Mouse (Mus musculus) erythroblast, adult 5-6 weeks (primary cell): ENCODE measurements around the gene Sgcd. TPM values are rescaled to one million over a fixed set of nuclear protein-coding genes. Genes with fewer than 3 reads are reported as not detected.
"Not testable (repeated sequence)": the region's sequence is repeated elsewhere in the genome, so short reads cannot be mapped to it uniquely, and the experiment has no call there.

Source experiments
- ATAC-seq: replicated peaks from 2 replicates; pipeline ENCODE4 v1.8.0; 2016; ENCODE audit warnings: moderate number of reproducible peaks, mild to moderate bottlenecking, moderate TSS enrichment, inconsistent platforms; ENCODE audit not compliant: poor library complexity, low FRiP score, severe bottlenecking
- total RNA-seq, 2 experiments: library from RNA; stranded (forward) in 1 of 2; stranded (reverse) in 1 of 2; fragments of 150-400 nt in 1 of 2; fragments of 200-764, 138-1000 nt in 1 of 2; gene quantifications; 2 replicates each; pipeline versions ENCODE4 v1.2.3 to v1.2.4; 2015 to 2017; ENCODE audit warnings: low replicate concordance in 2 of 2

The Sgcd gene
- total RNA-seq, 2 experiments from 2014 or later: 0.38 TPM; not detected in 1

DNA sequence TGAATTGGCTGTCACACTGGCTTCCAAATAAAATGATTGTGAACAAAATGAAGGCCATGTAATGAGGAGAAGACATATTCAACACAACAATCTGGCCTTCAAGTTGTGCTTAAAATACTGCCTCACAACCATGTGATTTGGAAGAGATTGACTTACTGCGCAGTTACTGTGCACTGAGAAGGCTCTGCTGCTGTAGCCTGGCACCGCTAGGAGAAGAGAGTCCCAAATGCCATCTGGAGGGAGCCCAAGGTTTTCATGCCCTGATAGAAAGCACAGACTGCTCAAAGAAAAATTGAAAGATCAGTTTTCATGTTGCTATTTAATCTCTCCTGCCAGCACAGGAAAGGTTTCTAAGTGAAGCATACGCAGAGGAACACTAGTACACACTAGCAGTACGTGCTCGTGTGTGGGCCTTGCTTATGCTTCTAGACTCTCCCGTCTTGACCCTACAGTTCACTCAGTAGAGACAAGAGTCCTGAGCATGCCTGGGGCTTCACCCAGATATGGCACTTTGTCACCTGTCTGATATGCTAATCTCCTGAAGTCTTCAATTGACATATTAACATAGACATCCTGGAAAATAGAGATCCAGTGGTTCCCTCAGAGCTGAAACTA, 184.6 kb downstream of the Sgcd start:
- no peak for ATAC-seq

DNA sequence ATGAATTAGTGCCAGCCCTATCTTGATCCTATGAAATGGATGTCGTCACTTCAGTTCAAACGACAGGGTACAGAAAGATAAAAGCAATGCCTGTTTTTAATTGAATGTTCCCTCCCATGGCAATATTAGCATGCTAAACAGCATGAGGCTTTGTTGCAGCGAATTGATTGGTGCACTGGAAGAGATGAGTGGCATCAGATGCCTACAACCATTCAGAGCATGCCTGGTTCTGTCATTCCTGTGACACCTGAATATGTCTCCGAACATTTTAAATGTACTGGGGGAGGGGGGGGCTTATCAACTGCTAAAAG, 210.9 kb downstream of the Sgcd start:
- no peak for ATAC-seq

DNA sequence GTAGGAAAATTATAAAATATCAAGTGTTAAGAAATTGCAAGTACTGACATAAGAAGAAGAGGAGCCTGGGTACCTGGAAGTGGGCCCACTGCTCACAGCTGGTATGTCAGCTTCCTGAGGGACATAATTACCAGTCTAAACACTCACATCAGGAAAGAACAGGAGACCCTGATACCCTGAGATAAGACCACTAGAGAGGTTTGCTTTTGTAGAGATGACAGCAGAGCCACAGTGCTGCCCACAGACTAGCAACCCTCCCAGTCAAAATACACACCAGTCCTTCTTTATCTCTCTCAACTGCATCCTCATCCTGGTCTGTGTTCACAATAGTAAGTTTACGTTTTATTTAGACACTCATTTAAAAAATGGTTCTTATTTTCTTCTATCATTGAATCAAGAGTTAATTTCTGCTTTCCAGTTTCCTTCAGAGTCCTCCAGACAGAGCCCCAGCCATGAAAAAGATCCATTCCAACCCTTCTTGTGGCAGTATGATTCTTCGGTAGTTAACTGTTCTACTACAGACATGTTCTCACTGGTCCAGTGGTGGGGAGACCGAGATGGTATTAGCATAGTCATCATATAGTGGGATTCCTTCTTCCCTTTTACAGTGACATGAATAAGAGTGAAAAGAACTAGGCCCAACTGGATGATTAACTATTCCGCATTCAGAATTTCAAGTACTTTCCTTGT, 211.4 kb downstream of the Sgcd start:
- no peak for ATAC-seq

DNA sequence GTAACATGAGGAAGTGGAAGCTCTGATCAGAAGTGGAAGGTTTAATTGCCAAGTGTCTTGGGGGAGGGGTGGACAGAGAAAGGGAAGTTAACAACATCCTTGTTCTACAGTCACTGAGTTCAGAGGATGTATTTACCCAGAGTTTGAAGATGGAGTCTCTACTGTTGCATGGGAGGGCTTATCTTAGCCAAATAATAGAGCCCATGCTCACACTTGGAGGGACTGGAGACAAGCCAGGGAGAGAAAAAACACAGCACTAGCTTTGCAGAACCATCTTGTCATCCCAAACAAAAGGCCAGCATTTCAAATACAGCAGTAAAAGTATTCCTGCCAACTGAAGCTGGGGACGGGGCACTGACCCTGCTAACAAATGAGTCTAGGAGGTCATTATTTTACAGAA, 212.8 kb downstream of the Sgcd start:
- ATAC-seq: no peak

DNA sequence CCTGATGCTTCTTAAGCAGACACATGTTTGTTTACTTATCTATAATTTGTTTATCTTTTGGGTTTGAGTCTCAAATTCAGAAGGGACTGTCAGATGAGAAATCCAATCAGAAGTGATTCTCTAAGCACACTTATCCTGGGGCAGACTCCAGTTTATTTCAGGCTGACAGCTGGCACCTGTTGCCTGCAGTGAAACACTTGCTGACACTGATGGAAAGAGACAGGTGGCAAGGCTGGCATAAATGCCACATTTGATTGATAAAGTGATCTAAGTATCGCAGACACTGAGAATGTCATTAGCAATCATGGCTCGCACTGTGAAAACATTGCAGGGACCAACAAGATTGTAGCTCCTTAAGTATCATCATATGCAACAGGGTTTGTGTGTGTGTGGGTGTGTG, 222.9 kb downstream of the Sgcd start:
- ATAC-seq: no peak

DNA sequence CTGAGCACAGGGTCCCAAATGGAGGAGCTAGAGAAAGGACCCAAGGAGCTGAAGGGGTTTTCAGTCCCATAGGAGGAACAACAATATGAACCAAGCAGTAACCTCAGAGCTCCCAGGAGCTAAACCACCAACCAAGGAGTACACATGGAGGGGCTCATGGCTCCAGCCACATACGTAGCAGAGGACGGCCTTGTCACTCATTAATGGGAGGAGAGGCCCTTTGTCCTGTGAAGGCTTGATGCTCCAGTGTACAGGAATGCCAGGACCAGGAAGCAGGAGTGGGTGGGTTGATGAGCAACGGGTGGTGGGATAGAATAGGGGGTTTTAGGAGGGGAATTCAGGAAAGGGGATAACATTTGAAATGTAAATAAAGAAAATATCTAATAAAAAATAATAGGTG, 225.2 kb downstream of the Sgcd start:
- not testable (repeated sequence) for ATAC-seq

DNA sequence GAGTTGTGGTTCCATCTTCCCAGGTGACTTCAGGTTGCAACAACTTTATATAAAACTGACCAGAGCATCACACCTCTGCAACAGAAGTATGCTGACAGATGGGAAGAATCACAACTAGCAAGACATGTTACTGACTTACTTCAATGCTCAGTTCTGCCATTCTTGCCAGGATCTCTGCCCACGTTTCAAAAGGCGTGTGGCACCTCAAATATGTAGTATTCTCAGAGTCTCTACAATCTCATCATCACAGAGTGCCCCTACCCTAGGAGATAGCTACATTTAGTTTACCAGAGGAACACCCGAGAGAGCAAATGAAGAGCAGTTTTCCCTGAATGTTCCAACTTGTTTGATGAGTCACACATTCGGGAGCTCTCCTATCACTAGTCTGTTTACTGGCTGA, 229.8 kb downstream of the Sgcd start:
- no peak for ATAC-seq

DNA sequence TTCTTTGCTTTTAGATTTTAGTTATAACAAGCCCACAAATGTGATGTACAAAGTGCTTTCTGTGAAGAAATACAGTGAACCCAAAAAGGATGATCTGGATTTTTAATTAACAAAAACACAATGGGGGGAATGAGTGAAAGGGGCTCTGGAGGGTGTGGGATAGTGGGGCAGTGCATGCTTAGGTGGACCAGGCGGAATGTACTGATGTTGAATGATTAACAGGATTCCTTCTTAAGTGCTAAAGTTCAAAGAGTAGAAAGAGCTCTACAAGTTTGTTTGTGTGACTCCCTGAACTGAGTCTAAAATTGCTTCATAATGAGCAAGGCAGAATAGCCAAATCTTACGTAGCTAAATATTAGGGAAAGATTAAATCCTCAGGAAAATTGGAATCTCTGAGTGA, 246.0 kb downstream of the Sgcd start:
- no peak for ATAC-seq

DNA sequence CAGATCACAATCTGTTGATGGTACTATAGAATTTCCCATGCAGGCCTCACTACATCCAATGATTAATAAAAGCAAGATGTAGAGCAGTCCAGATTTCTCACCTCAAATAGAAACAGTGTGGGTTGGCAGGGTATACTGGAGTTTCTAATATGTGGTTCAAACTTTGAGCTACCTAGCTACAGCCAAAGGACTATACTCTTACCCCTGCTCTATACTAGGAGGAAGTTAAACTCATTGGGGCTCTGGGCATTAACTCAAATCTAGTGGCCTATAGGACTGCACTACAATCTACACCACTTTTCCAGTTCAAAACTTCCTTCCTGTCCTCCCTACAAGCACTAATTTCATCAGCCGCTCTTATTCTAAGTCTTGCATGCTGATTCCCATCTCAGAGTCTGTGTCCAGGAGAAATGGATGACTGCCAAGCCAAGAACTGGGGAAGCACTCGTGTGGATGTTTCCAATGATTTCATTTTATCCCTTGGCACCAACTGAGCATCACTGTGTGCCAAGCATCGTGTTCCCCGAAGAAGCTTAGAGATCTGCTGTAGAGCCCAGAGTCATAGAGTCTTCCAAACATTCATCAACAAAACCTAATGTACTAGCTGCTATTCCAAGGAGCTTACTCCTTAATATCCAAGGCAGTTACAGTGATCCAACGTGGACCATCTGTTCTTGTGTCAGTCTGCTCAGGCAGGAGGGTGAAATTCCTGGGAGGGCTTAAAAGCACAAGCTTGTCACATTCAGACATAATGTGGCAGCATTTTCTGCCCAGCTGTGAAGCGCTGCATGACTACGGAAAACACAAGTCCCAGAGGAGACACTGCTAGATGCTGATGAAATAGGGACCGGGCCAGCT, 283.6 kb downstream of the Sgcd start:
- no peak for ATAC-seq

DNA sequence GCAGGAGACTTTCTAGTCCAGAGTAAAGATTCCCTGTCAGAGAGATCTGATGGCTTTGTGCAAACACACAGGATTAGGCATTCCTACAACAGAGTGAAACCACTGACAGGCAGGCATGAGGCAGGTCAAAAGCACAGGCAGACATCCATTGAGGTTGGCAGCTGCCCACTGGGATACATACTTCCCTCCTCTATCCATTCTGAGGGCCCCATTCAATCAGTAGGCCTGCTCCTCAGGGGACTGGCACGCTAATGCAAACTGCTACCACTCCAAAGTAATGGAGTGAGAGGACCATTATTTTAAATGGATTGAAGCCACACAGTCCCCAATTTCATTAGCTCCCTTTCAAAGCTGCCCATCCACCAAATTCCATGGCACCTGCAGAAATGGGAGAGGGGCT, 293.2 kb downstream of the Sgcd start:
- no peak for ATAC-seq

DNA sequence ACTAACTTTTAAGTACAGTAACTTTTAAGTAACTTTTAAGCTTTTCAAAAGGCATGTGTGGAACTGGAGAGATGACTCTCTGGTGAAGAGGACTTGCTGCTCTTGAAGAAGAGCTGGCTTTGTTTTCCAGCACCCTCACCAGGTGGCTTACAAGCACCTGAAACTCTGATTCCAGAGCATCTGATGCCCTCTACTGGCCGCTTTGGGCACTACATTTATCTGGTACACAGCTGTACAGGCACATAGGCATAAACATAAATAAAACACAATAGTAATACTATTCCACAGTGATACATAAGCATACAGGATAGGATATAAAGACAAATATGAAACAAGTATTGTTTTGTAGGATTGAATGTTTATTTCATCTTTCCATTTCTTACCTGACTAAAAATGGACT, 330.6 kb downstream of the Sgcd start:
- ATAC-seq: no peak

DNA sequence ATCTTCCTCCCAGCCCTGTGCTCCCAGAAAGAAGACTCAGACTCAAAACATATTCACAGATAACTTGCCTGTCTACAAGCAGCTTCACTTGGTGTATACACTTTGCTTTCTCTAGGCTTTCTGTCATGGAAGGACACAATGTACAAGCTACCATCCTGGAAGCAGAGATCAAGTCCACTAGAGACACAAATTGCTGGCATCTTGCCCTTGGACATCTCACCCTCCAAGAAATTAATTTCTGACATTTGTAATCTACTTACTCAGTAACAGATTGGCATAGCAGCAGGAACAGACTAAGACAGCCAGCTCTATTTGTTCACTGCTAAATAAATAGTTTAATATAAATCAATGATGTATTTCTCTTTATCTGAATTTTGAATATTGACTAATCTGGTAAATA, 342.9 kb downstream of the Sgcd start:
- ATAC-seq: no peak

DNA sequence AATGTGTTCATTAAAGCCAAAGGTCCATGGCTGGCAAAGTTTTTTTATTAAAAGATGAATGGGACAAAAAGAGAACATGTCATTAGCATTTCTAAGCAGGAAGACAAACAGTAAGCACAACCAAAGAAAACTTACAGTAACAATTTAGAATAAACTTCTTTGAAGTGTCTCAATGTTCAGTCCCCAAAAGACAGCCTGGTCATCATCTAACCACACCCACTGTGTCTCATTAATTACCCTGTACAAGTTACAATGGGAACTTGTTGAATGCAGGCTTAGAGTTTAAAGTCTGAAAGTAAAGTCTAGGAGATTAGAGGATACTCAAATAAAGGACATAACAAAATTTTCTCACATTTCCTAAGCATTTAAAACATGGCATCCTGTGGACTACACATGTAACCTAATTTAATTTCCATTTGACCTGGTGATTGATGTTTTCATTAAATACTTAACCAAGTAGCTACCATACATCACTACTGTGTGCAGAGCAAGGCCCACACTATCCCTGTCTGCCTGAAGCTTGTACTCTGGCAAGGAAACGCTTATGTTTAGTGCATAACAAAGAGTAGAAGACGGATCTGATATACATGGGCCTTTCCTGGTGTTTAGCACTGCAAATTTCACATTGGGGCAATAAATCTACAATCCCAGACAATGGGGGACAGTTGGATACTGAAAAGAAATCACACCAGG, 347.1 kb downstream of the Sgcd start:
- no peak for ATAC-seq

DNA sequence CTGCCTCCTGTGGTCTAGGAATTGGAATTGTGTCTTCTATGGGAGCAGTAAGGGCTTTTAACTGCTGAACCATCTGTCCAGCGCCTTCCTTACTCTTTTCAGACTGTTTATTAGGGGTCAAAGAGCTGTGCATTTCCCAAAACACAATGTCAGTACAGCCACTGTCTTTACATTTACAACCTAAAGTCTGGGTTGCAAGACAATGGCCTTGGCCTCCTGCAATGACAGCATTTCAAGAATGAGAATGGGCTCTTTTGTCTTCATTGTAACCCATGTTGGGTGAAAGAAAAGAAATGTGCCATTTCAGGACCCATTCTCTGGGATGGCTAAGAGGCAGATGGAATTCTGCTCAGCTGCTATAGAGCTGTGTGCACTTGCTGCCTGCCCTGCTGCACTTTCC, 348.2 kb downstream of the Sgcd start:
- ATAC-seq: no peak

DNA sequence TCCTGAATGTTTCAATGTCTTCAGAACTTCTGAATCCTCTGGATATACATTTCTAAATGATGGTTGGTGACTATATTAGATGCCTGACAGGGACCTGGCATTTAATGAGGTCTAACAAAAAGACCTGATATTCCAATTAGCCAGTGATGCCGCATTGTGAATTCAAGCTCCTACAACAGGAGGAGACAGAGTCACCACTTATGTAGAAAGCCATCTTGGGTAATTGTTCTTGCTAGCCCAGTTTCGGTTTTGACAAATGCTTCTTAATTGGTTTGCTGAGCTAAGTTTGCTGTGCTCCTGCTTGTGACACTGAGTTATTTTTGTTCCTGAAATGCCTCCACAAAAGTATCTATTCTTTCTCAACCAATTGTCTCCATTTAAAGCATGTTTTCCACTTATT, 358.6 kb downstream of the Sgcd start:
- no peak for ATAC-seq

DNA sequence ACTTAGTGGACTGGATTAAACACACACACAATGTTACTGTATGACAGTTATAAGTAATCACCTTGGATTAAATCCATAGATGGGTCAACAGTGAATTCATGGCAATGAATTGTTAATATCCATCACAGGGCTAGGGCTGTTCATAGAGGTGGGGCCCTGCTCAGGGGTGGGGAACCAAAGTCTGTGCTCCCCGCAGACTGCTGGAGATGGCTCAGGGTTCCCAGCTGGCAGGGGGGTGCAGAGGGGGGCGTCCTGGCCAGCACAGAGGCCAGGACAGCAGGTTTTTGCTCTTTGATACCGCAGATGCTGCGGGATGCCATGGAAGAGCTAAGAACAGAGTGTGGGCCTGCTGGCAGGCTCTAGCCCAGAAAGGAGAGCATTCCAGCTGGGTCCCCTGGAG, 378.9 kb downstream of the Sgcd start:
- no peak for ATAC-seq

DNA sequence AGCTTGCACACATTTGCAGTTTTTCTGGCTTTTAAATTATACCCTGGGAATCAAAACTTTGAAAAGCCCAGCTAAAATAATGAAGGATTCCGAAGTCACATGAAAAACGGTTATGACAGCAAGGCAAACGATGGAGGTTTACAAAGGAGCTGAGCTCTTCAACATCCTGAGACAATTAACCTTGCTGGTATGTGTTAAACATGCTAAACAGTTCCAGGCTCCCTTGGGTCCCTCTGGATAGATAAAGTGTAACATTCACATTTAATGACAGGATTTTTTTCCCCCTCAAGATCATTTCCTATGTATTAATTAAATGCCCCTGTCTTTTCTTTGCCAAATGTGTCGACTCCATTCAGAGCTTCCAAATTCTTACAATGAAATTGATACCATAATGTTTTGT, 414.1 kb downstream of the Sgcd start:
- no peak for ATAC-seq

DNA sequence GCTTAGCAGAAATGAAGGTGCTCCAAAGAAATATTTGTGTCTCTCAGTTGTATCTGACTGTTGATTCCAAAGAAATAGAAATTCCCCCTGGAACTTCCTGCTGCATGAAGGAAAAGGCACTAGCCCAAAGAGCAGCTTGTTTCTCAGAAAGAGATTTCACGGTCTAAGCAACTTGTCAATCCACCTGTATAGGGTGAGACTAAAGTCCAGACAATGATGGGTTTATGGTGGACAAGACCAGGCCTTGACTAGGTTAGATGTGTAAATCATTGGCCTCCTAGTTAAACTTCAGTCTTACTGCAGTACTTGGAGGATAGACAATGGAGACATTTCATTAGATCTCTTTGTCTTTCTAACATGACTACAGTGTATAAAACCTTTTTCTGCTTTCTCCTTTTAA, 420.3 kb downstream of the Sgcd start:
- ATAC-seq: no peak

DNA sequence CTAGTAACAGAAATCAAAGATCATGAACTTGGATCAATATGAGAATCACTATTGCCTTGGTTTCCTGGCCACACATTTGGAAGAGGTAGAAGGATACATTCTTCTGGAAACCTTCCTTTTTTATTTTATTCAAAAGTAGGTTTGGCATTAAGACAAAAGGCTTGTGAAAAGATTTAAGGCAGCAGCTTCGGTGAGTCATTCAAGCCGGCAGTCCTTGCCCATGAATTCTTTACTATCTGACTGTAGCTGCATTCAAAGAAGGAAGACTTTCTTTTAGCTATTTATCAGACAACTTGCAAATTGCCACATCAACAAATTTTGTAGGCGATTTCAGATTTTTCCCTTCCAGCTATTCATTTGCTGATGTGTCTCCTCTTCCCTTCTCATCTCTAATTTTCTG, 422.6 kb downstream of the Sgcd start:
- ATAC-seq: no peak

DNA sequence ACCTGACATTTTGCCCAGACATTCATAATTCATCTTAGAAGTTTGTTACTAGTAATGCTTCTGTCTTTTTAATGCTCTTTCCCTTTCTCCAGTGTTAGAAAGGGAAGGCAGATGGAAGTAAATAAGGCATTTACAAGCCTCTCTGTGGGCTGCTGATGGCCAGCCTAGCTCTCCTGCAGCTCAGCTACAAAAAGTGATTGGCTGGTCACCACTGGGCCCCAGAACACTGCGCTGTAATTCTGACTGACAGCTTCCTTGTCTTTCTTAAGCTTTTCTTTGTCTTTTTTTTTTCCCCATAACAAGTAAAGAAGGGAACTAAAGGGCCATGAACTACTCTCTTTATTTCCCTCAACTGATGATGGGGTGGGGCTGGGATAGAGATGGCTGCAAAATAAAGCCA, 463.9 kb downstream of the Sgcd start:
- no peak for ATAC-seq

DNA sequence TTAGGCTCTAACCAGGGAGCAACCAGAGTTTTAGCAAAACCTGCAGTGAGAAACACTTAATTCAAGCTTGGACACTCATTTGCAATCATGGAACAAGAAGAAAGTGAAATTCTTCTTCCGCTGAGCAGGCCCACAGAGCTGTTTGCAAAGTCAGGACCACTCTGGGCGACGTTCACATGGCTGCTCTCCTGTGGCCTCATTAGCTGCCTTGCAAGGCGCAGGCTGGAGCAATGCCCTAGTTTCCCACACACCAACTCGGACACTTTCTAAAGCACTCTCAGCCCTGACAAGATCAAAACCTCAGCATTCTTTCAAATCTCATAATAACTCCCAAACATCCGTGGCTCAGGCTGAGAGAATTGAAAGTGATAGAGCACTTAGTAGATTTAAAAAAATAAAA, 480.7 kb downstream of the Sgcd start:
- ATAC-seq: no peak
